Mouse (Mus musculus) intestine, postnatal 0 days (tissue): ENCODE measurements around the gene Mtmr12. TPM values are rescaled to one million over a fixed set of nuclear protein-coding genes. Genes with fewer than 3 reads are reported as not detected.

Source experiments
- ATAC-seq: fragments of 200-750 bp; cut with Nextera tagmentation; 2 replicates; pipeline ENCODE4 v1.8.0; 2017; ENCODE audit warnings: mild to moderate bottlenecking, moderate TSS enrichment, moderate library complexity
- H3K27ac ChIP-seq: fragments of 300-500 bp; sonication (generic); 2 replicates; pipeline ENCODE4 v1.5.1; 2014; ENCODE audit warnings: mild to moderate bottlenecking, low read depth, low read length, moderate library complexity
- H3K27me3 ChIP-seq: fragments of 300-500 bp; sonication (generic); replicated peaks from 2 replicates; pipeline ENCODE4 v1.6.1; 2014; ENCODE audit warnings: low read length, mixed read lengths; ENCODE audit not compliant: control insufficient read depth, insufficient read depth
- H3K36me3 ChIP-seq: fragments of 300-500 bp; sonication (generic); 2 replicates; pipeline ENCODE4 v1.6.1; 2014; ENCODE audit warnings: mild to moderate bottlenecking, moderate library complexity; ENCODE audit not compliant: control insufficient read depth, insufficient read depth
- H3K4me1 ChIP-seq: fragments of 300-500 bp; sonication (generic); replicated peaks from 2 replicates; pipeline ENCODE4 v1.6.1; 2014; ENCODE audit warnings: antibody characterized with exemption, low read length, mixed read lengths; ENCODE audit not compliant: control insufficient read depth, insufficient read depth
- H3K4me2 ChIP-seq: fragments of 300-500 bp; sonication (generic); replicated peaks from 2 replicates; pipeline ENCODE4 v1.6.1; 2014; ENCODE audit warnings: low read depth, mild to moderate bottlenecking, moderate library complexity
- H3K4me3 ChIP-seq: fragments of 300-500 bp; sonication (generic); 2 replicates; pipeline ENCODE4 v1.5.1; 2014; ENCODE audit warnings: low read depth, low read length
- H3K9ac ChIP-seq: fragments of 300-500 bp; sonication (generic); 2 replicates; pipeline ENCODE4 v1.6.1; 2014; ENCODE audit warnings: mild to moderate bottlenecking, low read depth, low read length
- H3K9me3 ChIP-seq: fragments of 300-500 bp; sonication (generic); 2 replicates; pipeline ENCODE4 v1.6.1; 2016; ENCODE audit warnings: mixed run types; ENCODE audit not compliant: control insufficient read depth
- CTCF ChIP-seq: sonication (generic); IDR thresholded peaks from 2 replicates; pipeline ENCODE4 v1.5.1; 2016; ENCODE audit warnings: low read depth, mild to moderate bottlenecking, control low read depth, antibody characterized with exemption, moderate library complexity
- WGBS: fragments of 180-500 bp; shearing (Covaris S2); extraction: QIAGEN DNeasy Blood & Tissue Kit; methylation state at CpG from one replicate; pipeline ENCODE4 v1.1.7; 2014; 5-methylcytosine and 5-hydroxymethylcytosine counted together
- polyA plus RNA-seq: library from polyadenylated mRNA; unstranded; fragments of >200 nt; fragmentation: Nextera tagmentation; extraction: Ambion mirVana; gene quantifications from 2 replicates; pipeline ENCODE4 v1.2.1, GENCODE M21; 2015

Gene Mtmr12
- polyA plus RNA-seq, 1 experiment from 2014 or later = 6.6 TPM

DNA sequence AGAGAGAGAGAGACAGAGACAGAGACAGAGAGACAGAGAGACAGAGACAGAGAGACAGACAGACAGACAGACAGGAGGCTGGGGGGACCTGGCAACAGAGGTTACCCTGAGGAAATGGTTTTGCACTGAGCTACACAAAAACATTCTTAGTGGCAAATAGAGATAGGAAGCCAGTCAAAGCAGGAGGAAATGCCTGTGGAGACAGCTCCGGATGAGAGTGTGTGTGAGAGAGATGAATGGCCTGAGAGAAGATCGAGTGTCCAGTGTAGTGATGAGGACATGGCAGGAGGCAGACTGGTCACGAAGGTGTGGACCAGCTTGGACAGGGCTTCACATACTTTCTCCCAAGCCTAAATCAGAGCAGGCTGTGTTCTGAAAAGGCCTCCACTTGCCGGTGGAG is 20.2 kb downstream of the Mtmr12 start:
- ATAC-seq = no peak
- no peak for TF ChIP-seq CTCF

DNA sequence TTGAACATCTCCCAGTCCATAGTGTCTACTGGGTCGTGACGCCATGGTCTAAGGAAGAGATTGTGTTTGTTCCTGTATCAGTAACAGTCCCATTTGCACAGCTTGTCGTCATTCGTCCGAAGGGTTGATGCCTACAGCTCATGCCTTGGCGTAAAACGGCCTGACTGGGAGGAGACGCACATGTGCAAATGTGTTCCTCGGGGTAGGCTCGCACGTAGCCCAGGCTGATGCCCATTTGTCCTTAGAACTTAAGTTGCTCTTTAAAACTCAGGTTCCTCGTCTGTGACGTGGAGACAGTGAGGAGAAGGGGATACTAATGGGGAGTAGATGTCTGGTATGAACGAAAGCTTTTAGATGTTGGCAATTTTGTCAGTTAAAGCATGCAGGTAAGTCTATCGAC is 22.1 kb downstream of the Mtmr12 start:
- Histone ChIP-seq H3K36me3 (no peaks in the 10 kb centered on the region), H3K27ac (no peak overlapping the region), H3K9me3 (no peaks in the 10 kb centered on the region), H3K4me1 (peaks cover 15% of the 10 kb centered on the region), H3K27me3 (no peaks in the 10 kb centered on the region), H3K9ac (no peak overlapping the region), H3K4me2 (no peak overlapping the region), H3K4me3 (no peak overlapping the region)
- ATAC-seq = no peak
- no peak for TF ChIP-seq CTCF
- WGBS = 88% methylated on average over 15 of the region's 15 CpGs

More for the DNA sequence above, 20.2 kb downstream of the Mtmr12 start:
- Histone ChIP-seq H3K9me3 (no peaks in the 10 kb centered on the region), H3K4me2 (no peak overlapping the region), H3K27ac (0 out of 2 replicates have a peak overlapping the region, but pooled peaks have one; percentile 31), H3K4me3 (no peak overlapping the region), H3K27me3 (no peaks in the 10 kb centered on the region), H3K9ac (no peak overlapping the region), H3K36me3 (no peaks in the 10 kb centered on the region), H3K4me1 (peaks cover 28% of the 10 kb centered on the region)
- 67% methylated on average over 4 of the region's 4 CpGs for WGBS

DNA sequence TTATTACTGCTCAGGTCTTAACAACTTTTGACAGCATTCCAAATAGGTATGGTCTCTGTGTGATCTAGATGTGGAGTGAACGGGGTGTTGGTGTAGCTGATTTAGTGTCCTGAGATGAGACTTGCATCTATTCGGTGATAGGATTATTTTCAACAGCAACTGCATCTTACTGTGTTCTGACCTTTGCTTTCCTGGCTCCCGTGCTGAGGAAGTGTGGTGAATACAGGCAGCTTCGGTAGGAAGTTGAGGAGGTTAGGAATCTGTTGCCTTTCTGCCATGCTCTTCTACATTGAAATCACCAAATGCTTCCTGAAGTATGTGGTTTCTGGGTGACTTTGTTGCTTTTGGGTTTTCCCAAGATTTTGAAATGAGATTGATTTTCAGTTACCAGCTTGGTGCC is 22.5 kb downstream of the Mtmr12 start:
- 46% methylated on average over 4 of the region's 4 CpGs for WGBS
- no peak for TF ChIP-seq CTCF
- H3K9ac ChIP-seq = no peak overlapping the region
- no peaks in the 10 kb centered on the region for H3K27me3 ChIP-seq
- no peak overlapping the region for H3K4me2 ChIP-seq
- H3K4me1 ChIP-seq = peaks cover 14% of the 10 kb centered on the region
- no peaks in the 10 kb centered on the region for H3K9me3 ChIP-seq
- ATAC-seq = no peak
- peaks cover 2% of the 10 kb centered on the region for H3K36me3 ChIP-seq
- H3K4me3 ChIP-seq = no peak overlapping the region
- H3K27ac ChIP-seq = no peak overlapping the region

DNA sequence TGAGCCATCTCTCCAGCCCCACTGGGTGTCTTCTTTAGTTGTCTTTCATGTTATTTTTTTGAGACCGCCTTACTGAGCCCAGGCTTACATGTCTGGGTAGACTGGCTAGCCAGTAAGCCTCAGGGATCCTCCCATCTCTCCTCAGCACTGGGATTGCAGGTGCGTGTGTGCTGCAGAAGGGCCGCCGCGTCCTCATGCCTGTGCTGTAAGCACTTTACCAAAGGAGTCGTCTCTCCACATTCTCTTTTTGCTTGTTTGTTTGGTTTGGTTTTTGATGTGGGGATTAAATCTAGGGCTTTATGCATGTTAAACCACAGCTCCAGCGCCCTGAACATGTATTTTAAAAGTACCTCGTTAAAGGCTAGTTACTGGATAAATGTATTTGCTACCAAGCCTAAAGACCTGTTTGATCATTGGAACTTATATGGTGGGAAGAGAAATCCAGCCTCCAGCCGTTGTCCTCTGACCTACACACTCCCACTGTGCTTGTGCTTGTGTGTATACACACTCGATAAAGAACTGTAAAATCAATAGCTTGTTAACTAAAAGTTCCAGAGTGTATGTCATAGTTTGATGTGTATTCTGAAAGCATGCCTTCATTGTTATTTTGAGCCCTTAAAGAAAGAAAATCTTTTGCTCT is 24.9 kb downstream of the Mtmr12 start:
- no peak overlapping the region for H3K4me3 ChIP-seq
- H3K27me3 ChIP-seq = no peaks in the 10 kb centered on the region
- TF ChIP-seq CTCF = no peak
- H3K36me3 ChIP-seq = peaks cover 19% of the 10 kb centered on the region
- H3K27ac ChIP-seq = 0 out of 2 replicates have a peak overlapping the region, but pooled peaks have one; percentile 46
- no peak overlapping the region for H3K9ac ChIP-seq
- 49% methylated on average over 10 of the region's 10 CpGs for WGBS
- H3K4me2 ChIP-seq = 0 out of 2 replicates have a peak overlapping the region, but pooled peaks have one; percentile 9
- peaks cover 10% of the 10 kb centered on the region for H3K4me1 ChIP-seq
- ATAC-seq = peak; percentile 61
- no peaks in the 10 kb centered on the region for H3K9me3 ChIP-seq

DNA sequence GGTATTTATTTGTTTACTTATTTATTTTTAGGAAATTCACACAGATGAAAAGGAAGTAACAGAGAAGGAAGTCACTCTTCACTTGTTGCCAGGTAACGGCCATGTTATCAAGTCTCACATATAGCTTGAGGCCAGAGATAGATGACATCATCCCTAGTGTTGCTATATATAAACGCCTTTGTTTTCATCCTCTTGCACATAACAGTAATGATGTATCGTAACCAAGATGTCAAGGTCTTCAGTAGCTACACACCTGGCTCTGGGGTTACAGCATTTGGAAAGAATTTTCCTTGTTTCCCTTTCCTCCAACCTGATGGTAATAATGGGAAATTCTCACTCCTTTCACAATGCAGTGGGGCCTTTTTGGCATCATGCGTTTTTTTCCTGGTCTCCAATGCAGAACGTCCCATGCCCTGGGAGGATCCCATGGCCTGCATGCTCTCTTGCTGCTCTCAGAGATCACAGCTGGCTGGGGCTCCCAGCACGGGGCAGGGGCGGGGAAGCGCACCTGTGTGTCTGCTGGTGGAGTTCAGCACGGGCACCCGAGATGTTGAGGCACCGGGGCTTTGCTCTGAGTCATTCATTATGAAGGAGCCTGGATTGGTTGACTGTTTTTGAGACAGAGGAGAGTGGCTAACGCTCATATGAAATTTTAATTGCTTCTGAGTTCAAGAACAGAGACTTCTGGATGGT is 25.6 kb downstream of the Mtmr12 start:
- Histone ChIP-seq H3K36me3 (peaks cover 19% of the 10 kb centered on the region), H3K27ac (no peak overlapping the region), H3K4me3 (no peak overlapping the region), H3K9me3 (no peaks in the 10 kb centered on the region), H3K9ac (no peak overlapping the region), H3K4me2 (0 out of 2 replicates have a peak overlapping the region, but pooled peaks have one; percentile 9), H3K27me3 (no peaks in the 10 kb centered on the region), H3K4me1 (peaks cover 10% of the 10 kb centered on the region)
- TF ChIP-seq CTCF = no peak
- ATAC-seq = peak; percentile 86
- WGBS = 19% methylated on average over 12 of the region's 12 CpGs

DNA sequence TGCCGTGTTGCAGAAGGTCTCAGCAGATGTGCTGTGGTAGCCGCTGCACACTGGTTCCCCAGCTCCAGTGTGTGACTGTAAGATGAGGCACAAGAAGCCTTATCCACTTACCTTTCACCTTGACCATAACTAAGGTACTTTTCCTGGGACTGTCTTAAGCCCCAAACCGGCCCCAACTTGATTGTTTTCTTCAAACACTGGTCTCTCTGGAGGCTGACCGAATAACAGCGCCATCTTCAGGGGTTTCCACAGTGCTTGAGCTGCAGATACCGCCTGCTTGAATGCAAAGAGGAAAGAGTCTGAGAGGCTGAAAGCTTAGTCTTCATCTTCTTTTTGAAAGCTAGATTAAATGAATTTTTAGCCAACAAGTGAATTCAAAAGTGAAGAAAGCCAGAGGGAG is 26.6 kb downstream of the Mtmr12 start:
- H3K4me2 ChIP-seq = no peak overlapping the region
- H3K27ac ChIP-seq = no peak overlapping the region
- H3K27me3 ChIP-seq = no peaks in the 10 kb centered on the region
- ATAC-seq = no peak
- no peak overlapping the region for H3K4me3 ChIP-seq
- H3K36me3 ChIP-seq = peaks cover 23% of the 10 kb centered on the region
- no peak overlapping the region for H3K9ac ChIP-seq
- peak; percentile 46 for TF ChIP-seq CTCF
- H3K9me3 ChIP-seq = no peaks in the 10 kb centered on the region
- H3K4me1 ChIP-seq = peaks cover 10% of the 10 kb centered on the region
- WGBS = 84% methylated on average over 6 of the region's 6 CpGs
